ENCODE assay signal across 14 mouse cellular contexts in the genomic region with DNA sequence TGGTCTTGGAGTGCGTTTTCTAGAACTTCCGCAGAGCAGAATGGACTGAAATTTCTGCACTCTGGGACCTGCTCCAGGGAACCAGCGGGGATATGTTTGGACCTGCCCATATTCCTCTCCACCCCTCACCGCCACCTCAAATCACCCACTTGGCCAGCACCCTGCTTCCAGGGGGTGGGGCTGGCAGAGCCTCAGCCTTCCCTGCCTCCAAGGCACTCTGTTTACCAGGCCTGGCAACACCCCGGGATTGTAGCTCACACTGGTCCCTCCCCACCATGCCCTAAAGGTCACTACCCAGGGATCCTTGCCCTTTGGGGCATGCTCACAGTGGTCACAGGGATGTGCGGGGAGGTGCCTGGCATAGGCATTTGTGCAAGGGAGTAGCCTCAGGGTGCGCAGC. TPM values are rescaled to one million over a fixed set of nuclear protein-coding genes. Genes with fewer than 3 reads are reported as not detected.
DNase-seq lines count a peak whose midpoint lies in the region; ATAC-seq and TF ChIP-seq lines count a peak whose summit lies in the region.
"Had no signal": no experiment of that assay in that cellular context is flagged by ENCODE, and none has a peak within 500 bp of the region (broad histone marks: within the 10 kb centered on the region; RNA-seq: fewer than 3 reads in every experiment).

No protein-coding gene starts in this region.

- TF ChIP-seq CTCF in liver, adult 2 months (IDR thresholded peaks at IDR 0.05; ENCODE audit: low read depth, low read length) = no peak
- no peak for TF ChIP-seq CTCF in stomach, postnatal 0 days (IDR thresholded peaks at IDR 0.05; ENCODE audit: low read depth)

- no peak overlapping the region for H3K4me2 ChIP-seq in liver, embryonic 11.5 days
- no peak overlapping the region for H3K4me2 ChIP-seq in stomach, postnatal 0 days (replicated peaks; ENCODE audit: low read depth)
- H3K4me2 ChIP-seq: neural tube, embryonic 13.5 days had no signal

- H3K4me1 ChIP-seq in liver, adult 2 months (ENCODE audit: control insufficient read depth, insufficient read depth, low read length) = peaks cover 25% of the 10 kb centered on the region
- H3K4me1 ChIP-seq in liver, embryonic 11.5 days (replicated peaks; ENCODE audit: control insufficient read depth, insufficient read depth, low read length) = no peaks in the 10 kb centered on the region
- peaks cover 6% of the 10 kb centered on the region for H3K4me1 ChIP-seq in stomach, postnatal 0 days (replicated peaks; ENCODE audit: control insufficient read depth, insufficient read depth)
- H3K4me1 ChIP-seq: neural tube, embryonic 13.5 days had no signal

- no peaks in the 10 kb centered on the region for H3K36me3 ChIP-seq in liver, adult 2 months (ENCODE audit: control insufficient read depth, insufficient read depth, low read length)
- no peaks in the 10 kb centered on the region for H3K36me3 ChIP-seq in liver, embryonic 11.5 days (ENCODE audit: control insufficient read depth, insufficient read depth, low read length)
- H3K36me3 ChIP-seq in stomach, postnatal 0 days (ENCODE audit: control insufficient read depth, insufficient read depth, low read length) = no peaks in the 10 kb centered on the region
- H3K36me3 ChIP-seq: midbrain, embryonic 10.5 days; neural tube, embryonic 13.5 days had no signal

- no peak for DNase-seq in frontal cortex, postnatal 10 days (ENCODE audit: low spot score in 2 of 2)
- peak; percentile 99 for DNase-seq in liver, adult 2 months (ENCODE audit: extremely low read depth, low read depth, low spot score)
- no peak for DNase-seq in liver, embryonic 11.5 days (ENCODE audit: low spot score)
- peak; percentile 56 for DNase-seq in heart, postnatal 4 days
- peak; percentile 56 for DNase-seq in stomach, postnatal 0 days (ENCODE audit: low spot score)
- no peak for DNase-seq in retina, embryonic 14.5 days (ENCODE audit: low spot score)
- no peak for DNase-seq in layer of hippocampus, adult 18-20 months (ENCODE audit: low spot score in 2 of 2)
- DNase-seq: B cell, adult 2 months; kidney, postnatal 4 days; liver; thymus, postnatal 4 days had no signal

- peak overlapping the region; percentile 83 for H3K27ac ChIP-seq in liver, adult 2 months (replicated peaks; ENCODE audit: insufficient read depth, low read depth, low read length)
- H3K27ac ChIP-seq in liver, embryonic 11.5 days (ENCODE audit: low read depth, low read length) = no peak overlapping the region
- H3K27ac ChIP-seq in stomach, postnatal 0 days (replicated peaks) = peak overlapping the region; percentile 79
- H3K27ac ChIP-seq: midbrain, embryonic 10.5 days; neural tube, embryonic 13.5 days had no signal

- TF ChIP-seq EP300 in stomach, postnatal 0 days (optimal IDR thresholded peaks at IDR 0.05) = no peak

- H3K79me2 ChIP-seq in liver, adult 2 months (ENCODE audit: control insufficient read depth, insufficient read depth, low read length) = no peaks in the 10 kb centered on the region

- peak overlapping the region; percentile 15 for H3K9ac ChIP-seq in liver, adult 2 months (ENCODE audit: low read depth, low read length)
- no peak overlapping the region for H3K9ac ChIP-seq in liver, embryonic 11.5 days (ENCODE audit: low read depth, low read length)
- no peak overlapping the region for H3K9ac ChIP-seq in stomach, postnatal 0 days (ENCODE audit: low read length)
- H3K9ac ChIP-seq: neural tube, embryonic 13.5 days had no signal

- ATAC-seq in frontal cortex, adult (ENCODE audit: low TSS enrichment) = peak; percentile 20; the same call in 1 of the 2 replicates
- ATAC-seq in liver, embryonic 11.5 days (replicated peaks; ENCODE audit: low FRiP score) = no peak
- peak; percentile 38 for ATAC-seq in stomach, postnatal 0 days (ENCODE audit: low FRiP score, low TSS enrichment)

- H3K27me3 ChIP-seq in liver, adult 2 months (ENCODE audit: control insufficient read depth, insufficient read depth, low read length) = no peaks in the 10 kb centered on the region
- H3K27me3 ChIP-seq in liver, embryonic 11.5 days (replicated peaks; ENCODE audit: control insufficient read depth, insufficient read depth, low read length) = no peaks in the 10 kb centered on the region
- no peaks in the 10 kb centered on the region for H3K27me3 ChIP-seq in stomach, postnatal 0 days (ENCODE audit: control insufficient read depth, insufficient read depth, low read length)
- H3K27me3 ChIP-seq: neural tube, embryonic 13.5 days had no signal

- WGBS in liver, adult 2 months = 18% methylated on average over 7 of the region's 7 CpGs
- 80% methylated on average over 7 of the region's 7 CpGs for WGBS in liver, embryonic 11.5 days
- 47% methylated on average over 7 of the region's 7 CpGs for WGBS in stomach, postnatal 0 days

- H3K4me3 ChIP-seq in liver, adult 2 months (ENCODE audit: insufficient read depth, low read depth, low read length) = peak overlapping the region; percentile 1; the same call in 1 of the 2 replicates
- H3K4me3 ChIP-seq in liver, embryonic 11.5 days (ENCODE audit: low read depth, low read length) = no peak overlapping the region
- H3K4me3 ChIP-seq in stomach, postnatal 0 days (ENCODE audit: low read depth, low read length) = no peak overlapping the region
- H3K4me3 ChIP-seq: midbrain, embryonic 10.5 days; neural tube, embryonic 13.5 days had no signal

- no peaks in the 10 kb centered on the region for H3K9me3 ChIP-seq in liver, embryonic 11.5 days (ENCODE audit: control insufficient read depth, low read length)
- H3K9me3 ChIP-seq in stomach, postnatal 0 days (ENCODE audit: control insufficient read depth, low read length) = no peaks in the 10 kb centered on the region
- H3K9me3 ChIP-seq: midbrain, embryonic 10.5 days; neural tube, embryonic 13.5 days had no signal

- TF ChIP-seq POLR2A in liver, adult 2 months (IDR thresholded peaks at IDR 0.05; ENCODE audit: extremely low read depth, insufficient read depth, low read length) = no peak

RNA-seq across cellular contexts. Expression of a gene that starts 33.8 kb away (rescaled TPM):
- total RNA-seq in liver, adult 2 months (2014; rRNA removed) = 5.7 and 10.7 TPM in 2 replicates
- 7.2 and 14.1 TPM in 2 replicates for polyA plus RNA-seq in liver, adult 2 months (2012; rRNA removed)
- polyA plus RNA-seq in liver, embryonic 11.5 days (2014; fragmentation: Nextera tagmentation; extraction: Ambion mirVana) = 8.5 and 9.0 TPM in 2 replicates
- total RNA-seq in heart, postnatal 4 days (2021) = 10 to 100 TPM; 41.5 to 42.5 TPM
- 81.6 and 92.1 TPM in 2 replicates for polyA plus RNA-seq in stomach, postnatal 0 days (2015; fragmentation: Nextera tagmentation; extraction: Ambion mirVana)
- 10 to 100 TPM; 14.7 to 15.5 TPM for total RNA-seq in layer of hippocampus, adult 18-20 months (2021)

RNA-seq across cellular contexts. Expression of a gene that starts 47.7 kb away (rescaled TPM):
- 0.09 TPM in 1 of 2 replicates, not detected in the other for total RNA-seq in liver, adult 2 months (2014; rRNA removed)
- 0.07 and 0.12 TPM in 2 replicates for polyA plus RNA-seq in liver, adult 2 months (2012; rRNA removed)
- polyA plus RNA-seq in liver, embryonic 11.5 days (2014; fragmentation: Nextera tagmentation; extraction: Ambion mirVana) = 0.16 TPM in 1 of 2 replicates, not detected in the other
- total RNA-seq in heart, postnatal 4 days (2021) = under 1 TPM; 0.33 to 0.34 TPM
- polyA plus RNA-seq in stomach, postnatal 0 days (2015; fragmentation: Nextera tagmentation; extraction: Ambion mirVana) = 0.74 and 1.0 TPM in 2 replicates
- total RNA-seq in layer of hippocampus, adult 18-20 months (2021) = 1 to 10 TPM; 6.3 to 9.6 TPM
- polyA plus RNA-seq: midbrain, embryonic 10.5 days had no signal

Comparison
In these comparisons a context has a peak if more than half of its experiments do, and no peak if none do; other contexts are left out.
1. DNase-seq: peak in liver, adult 2 months (single experiment), heart, postnatal 4 days (single experiment) and stomach, postnatal 0 days (single experiment); none in frontal cortex, postnatal 10 days (0 of 2), liver, embryonic 11.5 days (single experiment), retina, embryonic 14.5 days (single experiment) and layer of hippocampus, adult 18-20 months (0 of 2).